Mouse (Mus musculus): ENCODE data around the gene Pbx1. TPM values are rescaled to one million over a fixed set of nuclear protein-coding genes. Genes with fewer than 3 reads are reported as not detected.

Gene Pbx1
- polyA plus RNA-seq, 1 experiment from 2014 or later: 23.2 TPM

GRCm38 (mm10) chr1:168246968-168247724 is 184.9 kb downstream of the Pbx1 start:
- no peaks in the 10 kb centered on the region for H3K27me3 ChIP-seq (ENCODE audit: control insufficient read depth, insufficient read depth, low read length)
- no peaks in the 10 kb centered on the region for H3K36me3 ChIP-seq (ENCODE audit: control insufficient read depth, insufficient read depth, low read length)
- ATAC-seq (ENCODE audit: low FRiP score, low TSS enrichment) (0 out of 2 replicates have a peak, but pooled peaks have one; percentile 42), DNase-seq (ENCODE audit: low spot score) (no peak)
- H3K9ac ChIP-seq (ENCODE audit: low read length): no peak overlapping the region
- peak overlapping the region; percentile 63 for H3K27ac ChIP-seq (replicated peaks)
- H3K4me2 ChIP-seq (replicated peaks; ENCODE audit: low read depth): no peak overlapping the region
- TF ChIP-seq CTCF (IDR thresholded peaks at IDR 0.05; ENCODE audit: low read depth) (no peak), EP300 (optimal IDR thresholded peaks at IDR 0.05) (no peak)
- peaks cover 10% of the 10 kb centered on the region for H3K4me1 ChIP-seq (replicated peaks; ENCODE audit: control insufficient read depth, insufficient read depth)
- H3K4me3 ChIP-seq (ENCODE audit: low read depth, low read length): no peak overlapping the region
- H3K9me3 ChIP-seq (ENCODE audit: control insufficient read depth, low read length): no peaks in the 10 kb centered on the region
- WGBS: 30% methylated on average over 10 of the region's 10 CpGs

- Histone ChIP-seq H3K9ac (ENCODE audit: low read length) (no peak overlapping the region), H3K4me2 (replicated peaks; ENCODE audit: low read depth) (no peak overlapping the region), H3K4me1 (replicated peaks; ENCODE audit: control insufficient read depth, insufficient read depth) (peaks cover 10% of the 10 kb centered on the region), H3K9me3 (ENCODE audit: control insufficient read depth, low read length) (no peaks in the 10 kb centered on the region), H3K27ac (replicated peaks) (no peak overlapping the region), H3K27me3 (ENCODE audit: control insufficient read depth, insufficient read depth, low read length) (no peaks in the 10 kb centered on the region), H3K4me3 (ENCODE audit: low read depth, low read length) (no peak overlapping the region), H3K36me3 (ENCODE audit: control insufficient read depth, insufficient read depth, low read length) (no peaks in the 10 kb centered on the region)
- ATAC-seq (ENCODE audit: low FRiP score, low TSS enrichment) (no peak), DNase-seq (ENCODE audit: low spot score) (no peak)
- 54% methylated on average over 5 of the region's 5 CpGs for WGBS
- TF ChIP-seq EP300 (optimal IDR thresholded peaks at IDR 0.05) (no peak), CTCF (IDR thresholded peaks at IDR 0.05; ENCODE audit: low read depth) (no peak)
Observed at GRCm38 (mm10) chr1:168245539-168245938, 186.5 kb downstream of the Pbx1 start.

- Histone ChIP-seq H3K4me3 (ENCODE audit: low read depth, low read length) (no peak overlapping the region), H3K27ac (replicated peaks) (no peak overlapping the region), H3K27me3 (ENCODE audit: control insufficient read depth, insufficient read depth, low read length) (no peaks in the 10 kb centered on the region), H3K4me2 (replicated peaks; ENCODE audit: low read depth) (no peak overlapping the region), H3K4me1 (replicated peaks; ENCODE audit: control insufficient read depth, insufficient read depth) (peaks cover 10% of the 10 kb centered on the region), H3K9me3 (ENCODE audit: control insufficient read depth, low read length) (no peaks in the 10 kb centered on the region), H3K9ac (ENCODE audit: low read length) (no peak overlapping the region), H3K36me3 (ENCODE audit: control insufficient read depth, insufficient read depth, low read length) (no peaks in the 10 kb centered on the region)
- 80% methylated on average over 12 of the region's 12 CpGs for WGBS
- ATAC-seq (ENCODE audit: low FRiP score, low TSS enrichment) (no peak), DNase-seq (ENCODE audit: low spot score) (no peak)
- TF ChIP-seq EP300 (optimal IDR thresholded peaks at IDR 0.05) (no peak), CTCF (IDR thresholded peaks at IDR 0.05; ENCODE audit: low read depth) (no peak)
Observed at GRCm38 (mm10) chr1:168243759-168244158, 188.3 kb downstream of the Pbx1 start.

GRCm38 (mm10) chr1:168243068-168243467 is 189.0 kb downstream of the Pbx1 start:
- Histone ChIP-seq H3K27me3 (ENCODE audit: control insufficient read depth, insufficient read depth, low read length) (no peaks in the 10 kb centered on the region), H3K4me2 (replicated peaks; ENCODE audit: low read depth) (no peak overlapping the region), H3K27ac (replicated peaks) (no peak overlapping the region), H3K4me1 (replicated peaks; ENCODE audit: control insufficient read depth, insufficient read depth) (peaks cover 10% of the 10 kb centered on the region), H3K36me3 (ENCODE audit: control insufficient read depth, insufficient read depth, low read length) (no peaks in the 10 kb centered on the region), H3K9me3 (ENCODE audit: control insufficient read depth, low read length) (no peaks in the 10 kb centered on the region), H3K9ac (ENCODE audit: low read length) (no peak overlapping the region), H3K4me3 (ENCODE audit: low read depth, low read length) (no peak overlapping the region)
- DNase-seq (ENCODE audit: low spot score) (no peak), ATAC-seq (ENCODE audit: low FRiP score, low TSS enrichment) (no peak)
- 78% methylated on average over 7 of the region's 7 CpGs for WGBS
- TF ChIP-seq EP300 (optimal IDR thresholded peaks at IDR 0.05): no peak
- no peak for TF ChIP-seq CTCF (IDR thresholded peaks at IDR 0.05; ENCODE audit: low read depth)

- Histone ChIP-seq H3K4me3 (ENCODE audit: low read depth, low read length) (no peak overlapping the region), H3K9me3 (ENCODE audit: control insufficient read depth, low read length) (no peaks in the 10 kb centered on the region), H3K4me1 (replicated peaks; ENCODE audit: control insufficient read depth, insufficient read depth) (peaks cover 6% of the 10 kb centered on the region), H3K9ac (ENCODE audit: low read length) (no peak overlapping the region), H3K36me3 (ENCODE audit: control insufficient read depth, insufficient read depth, low read length) (no peaks in the 10 kb centered on the region), H3K27me3 (ENCODE audit: control insufficient read depth, insufficient read depth, low read length) (no peaks in the 10 kb centered on the region), H3K27ac (replicated peaks) (0 out of 2 replicates have a peak overlapping the region, but pooled peaks have one; percentile 13), H3K4me2 (replicated peaks; ENCODE audit: low read depth) (no peak overlapping the region; the same call in 1 of the 2 replicates)
- WGBS: 35% methylated on average over 7 of the region's 7 CpGs
- no peak for ATAC-seq (ENCODE audit: low FRiP score, low TSS enrichment)
- TF ChIP-seq CTCF (IDR thresholded peaks at IDR 0.05; ENCODE audit: low read depth) (no peak), EP300 (optimal IDR thresholded peaks at IDR 0.05) (no peak)
- DNase-seq (ENCODE audit: low spot score): no peak
Observed at GRCm38 (mm10) chr1:168241316-168241715, 190.8 kb downstream of the Pbx1 start.

- no peak for TF ChIP-seq EP300 (optimal IDR thresholded peaks at IDR 0.05)
- TF ChIP-seq CTCF (IDR thresholded peaks at IDR 0.05; ENCODE audit: low read depth): no peak
- H3K27ac ChIP-seq (replicated peaks): no peak overlapping the region
- H3K9ac ChIP-seq (ENCODE audit: low read length): no peak overlapping the region
Observed at GRCm38 (mm10) chr1:168240846-168241245, 191.2 kb downstream of the Pbx1 start.

More at GRCm38 (mm10) chr1:168240846-168241245, 191.2 kb downstream of the Pbx1 start:
- Histone ChIP-seq H3K36me3 (ENCODE audit: control insufficient read depth, insufficient read depth, low read length) (no peaks in the 10 kb centered on the region), H3K4me3 (ENCODE audit: low read depth, low read length) (no peak overlapping the region), H3K27me3 (ENCODE audit: control insufficient read depth, insufficient read depth, low read length) (no peaks in the 10 kb centered on the region), H3K4me1 (replicated peaks; ENCODE audit: control insufficient read depth, insufficient read depth) (peaks cover 6% of the 10 kb centered on the region), H3K4me2 (replicated peaks; ENCODE audit: low read depth) (no peak overlapping the region; the same call in 1 of the 2 replicates), H3K9me3 (ENCODE audit: control insufficient read depth, low read length) (no peaks in the 10 kb centered on the region)
- DNase-seq (ENCODE audit: low spot score): no peak
- WGBS: 40% methylated on average over 7 of the region's 7 CpGs
- no peak for ATAC-seq (ENCODE audit: low FRiP score, low TSS enrichment)
